ENCODE assay signal across 8 mouse cellular contexts in the genomic region with DNA sequence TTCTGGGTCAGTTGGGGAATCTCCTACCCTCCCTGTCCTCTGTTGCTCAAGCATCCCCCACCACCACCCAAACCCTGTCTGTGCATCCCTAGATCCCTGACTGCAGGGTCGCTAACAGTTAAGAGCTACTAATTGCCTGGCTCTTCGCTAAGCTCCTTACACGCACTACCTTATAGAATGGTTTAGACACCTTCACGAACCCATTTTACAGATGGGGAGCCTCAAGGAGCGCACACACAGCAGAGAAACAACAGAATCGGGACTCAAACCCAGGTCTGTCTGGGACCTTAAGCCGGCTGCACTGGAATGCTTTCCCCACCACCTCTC. TPM values are rescaled to one million over a fixed set of nuclear protein-coding genes. Genes with fewer than 3 reads are reported as not detected.
DNase-seq lines count a peak whose midpoint lies in the region; ATAC-seq lines count a peak whose summit lies in the region.

No protein-coding gene starts in this region.

- peaks cover 15% of the 10 kb centered on the region for H3K4me1 ChIP-seq in lung, embryonic 15.5 days
- peaks cover 16% of the 10 kb centered on the region for H3K4me1 ChIP-seq in embryonic facial prominence, embryonic 15.5 days
- H3K4me1 ChIP-seq in intestine, embryonic 16.5 days (ENCODE audit: control insufficient read depth, insufficient read depth, low read length): peaks cover 8% of the 10 kb centered on the region
- peaks cover 16% of the 10 kb centered on the region for H3K4me1 ChIP-seq in neural tube, embryonic 13.5 days (replicated peaks)

- WGBS in lung, embryonic 15.5 days: 6% methylated on average over 7 of the region's 7 CpGs
- WGBS in embryonic facial prominence, embryonic 15.5 days: 13% methylated on average over 7 of the region's 7 CpGs
- 6% methylated on average over 7 of the region's 7 CpGs for WGBS in intestine, embryonic 16.5 days
- WGBS in neural tube, embryonic 13.5 days: 6% methylated on average over 7 of the region's 7 CpGs

- H3K4me2 ChIP-seq in lung, embryonic 15.5 days: peak overlapping the region; percentile 83
- peak overlapping the region; percentile 70 for H3K4me2 ChIP-seq in embryonic facial prominence, embryonic 15.5 days (replicated peaks)
- peak overlapping the region; percentile 82 for H3K4me2 ChIP-seq in intestine, embryonic 16.5 days (ENCODE audit: low read depth, low read length)
- peak overlapping the region; percentile 68 for H3K4me2 ChIP-seq in neural tube, embryonic 13.5 days

- H3K27ac ChIP-seq in lung, embryonic 15.5 days: no peak overlapping the region
- no peak overlapping the region for H3K27ac ChIP-seq in embryonic facial prominence, embryonic 15.5 days (replicated peaks)
- peak overlapping the region; percentile 30; the same call in 1 of the 2 replicates for H3K27ac ChIP-seq in intestine, embryonic 16.5 days (ENCODE audit: low read length)
- H3K27ac ChIP-seq in neural tube, embryonic 13.5 days (replicated peaks): no peak overlapping the region

- no peaks in the 10 kb centered on the region for H3K9me3 ChIP-seq in lung, embryonic 15.5 days
- no peaks in the 10 kb centered on the region for H3K9me3 ChIP-seq in embryonic facial prominence, embryonic 15.5 days (replicated peaks)
- H3K9me3 ChIP-seq in intestine, embryonic 16.5 days (ENCODE audit: control insufficient read depth, low read length): no peaks in the 10 kb centered on the region
- no peaks in the 10 kb centered on the region; the same call in 1 of the 2 replicates for H3K9me3 ChIP-seq in neural tube, embryonic 13.5 days

- no peak for DNase-seq in lung, postnatal 10 days
- no peak for DNase-seq in spleen, adult 18-20 months
- no peak for DNase-seq in layer of hippocampus, postnatal 36 days
- DNase-seq in urinary bladder, postnatal 14 days (ENCODE audit: low spot score): no peak

- peak overlapping the region; percentile 69 for H3K4me3 ChIP-seq in lung, embryonic 15.5 days
- H3K4me3 ChIP-seq in embryonic facial prominence, embryonic 15.5 days (replicated peaks): peak overlapping the region; percentile 64
- peak overlapping the region; percentile 76 for H3K4me3 ChIP-seq in intestine, embryonic 16.5 days (ENCODE audit: low read length)
- peak overlapping the region; percentile 67 for H3K4me3 ChIP-seq in neural tube, embryonic 13.5 days

- H3K36me3 ChIP-seq in lung, embryonic 15.5 days: peaks cover 7% of the 10 kb centered on the region
- H3K36me3 ChIP-seq in embryonic facial prominence, embryonic 15.5 days: peaks cover 29% of the 10 kb centered on the region
- no peaks in the 10 kb centered on the region for H3K36me3 ChIP-seq in intestine, embryonic 16.5 days (ENCODE audit: control insufficient read depth, insufficient read depth, low read length)
- H3K36me3 ChIP-seq in neural tube, embryonic 13.5 days: peaks cover 33% of the 10 kb centered on the region

- ATAC-seq in lung, embryonic 15.5 days (ENCODE audit: borderline replicate concordance, extremely low read depth, low FRiP score, low TSS enrichment): 0 out of 2 replicates have a peak, but pooled peaks have one; percentile 5
- peak; percentile 25; the same call in 1 of the 2 replicates for ATAC-seq in embryonic facial prominence, embryonic 15.5 days (ENCODE audit: insufficient number of reproducible peaks, low FRiP score, low TSS enrichment, low read depth)
- ATAC-seq in intestine, embryonic 16.5 days: peak; percentile 52
- no peak for ATAC-seq in neural tube, embryonic 13.5 days (ENCODE audit: low read depth)

- no peaks in the 10 kb centered on the region for H3K27me3 ChIP-seq in lung, embryonic 15.5 days
- no peaks in the 10 kb centered on the region for H3K27me3 ChIP-seq in embryonic facial prominence, embryonic 15.5 days
- H3K27me3 ChIP-seq in intestine, embryonic 16.5 days (replicated peaks; ENCODE audit: control insufficient read depth, insufficient read depth, low read length): no peaks in the 10 kb centered on the region
- no peaks in the 10 kb centered on the region for H3K27me3 ChIP-seq in neural tube, embryonic 13.5 days

- peak overlapping the region; percentile 55 for H3K9ac ChIP-seq in lung, embryonic 15.5 days
- H3K9ac ChIP-seq in embryonic facial prominence, embryonic 15.5 days: peak overlapping the region; percentile 35
- H3K9ac ChIP-seq in intestine, embryonic 16.5 days (ENCODE audit: low read depth, low read length): peak overlapping the region; percentile 71
- peak overlapping the region; percentile 84 for H3K9ac ChIP-seq in neural tube, embryonic 13.5 days

RNA-seq across cellular contexts. Expression of a gene that starts 0.3 kb away (rescaled TPM):
- polyA plus RNA-seq in lung, embryonic 15.5 days (2015; fragmentation: Nextera tagmentation; extraction: Ambion mirVana): 51.6 and 55.3 TPM in 2 replicates
- polyA plus RNA-seq in embryonic facial prominence, embryonic 15.5 days (2015; fragmentation: Nextera tagmentation; extraction: Ambion mirVana): 57.3 TPM in 2 replicates
- 84.5 and 88.5 TPM in 2 replicates for polyA plus RNA-seq in intestine, embryonic 16.5 days (2015; fragmentation: Nextera tagmentation; extraction: Ambion mirVana)
- 63.0 and 63.5 TPM in 2 replicates for polyA plus RNA-seq in neural tube, embryonic 13.5 days (2015; fragmentation: Nextera tagmentation; extraction: Ambion mirVana)
- total RNA-seq in layer of hippocampus, postnatal 36 days (2021): 10 to 100 TPM; 51.5 to 52.9 TPM

RNA-seq across cellular contexts. Expression of a gene that starts 7.5 kb away (rescaled TPM):
- 0.18 and 0.25 TPM in 2 replicates for polyA plus RNA-seq in lung, embryonic 15.5 days (2015; fragmentation: Nextera tagmentation; extraction: Ambion mirVana)
- polyA plus RNA-seq in embryonic facial prominence, embryonic 15.5 days (2015; fragmentation: Nextera tagmentation; extraction: Ambion mirVana): 0.35 and 0.89 TPM in 2 replicates
- 3.3 and 5.2 TPM in 2 replicates for polyA plus RNA-seq in intestine, embryonic 16.5 days (2015; fragmentation: Nextera tagmentation; extraction: Ambion mirVana)
- polyA plus RNA-seq in neural tube, embryonic 13.5 days (2015; fragmentation: Nextera tagmentation; extraction: Ambion mirVana): not detected in 2 replicates
- total RNA-seq in layer of hippocampus, postnatal 36 days (2021): not detected

RNA-seq across cellular contexts. Expression of a gene that starts 53.1 kb away (rescaled TPM):
- 37.6 TPM in 2 replicates for polyA plus RNA-seq in lung, embryonic 15.5 days (2015; fragmentation: Nextera tagmentation; extraction: Ambion mirVana)
- 26.0 and 27.9 TPM in 2 replicates for polyA plus RNA-seq in embryonic facial prominence, embryonic 15.5 days (2015; fragmentation: Nextera tagmentation; extraction: Ambion mirVana)
- polyA plus RNA-seq in intestine, embryonic 16.5 days (2015; fragmentation: Nextera tagmentation; extraction: Ambion mirVana): 24.8 and 26.4 TPM in 2 replicates
- 17.1 and 18.7 TPM in 2 replicates for polyA plus RNA-seq in neural tube, embryonic 13.5 days (2015; fragmentation: Nextera tagmentation; extraction: Ambion mirVana)
- total RNA-seq in layer of hippocampus, postnatal 36 days (2021): 10 to 100 TPM; 11.0 to 12.5 TPM
